Mouse (Mus musculus): ENCODE measurements at regions not wholly inside any gene's neighbourhood (a gene's known extent, or its start where the extent isn't known, plus 50 kb on each side); places are given as distances from the start of the nearest gene placed in this dataset.

- TF ChIP-seq CTCF (IDR thresholded peaks at IDR 0.05; ENCODE audit: low read depth, low read length) (no peak), EP300 (IDR thresholded peaks at IDR 0.05; ENCODE audit: insufficient read depth, low read depth, low read length) (no peak)
Measured at GRCm38 (mm10) chr4:105565796-105566195, 223.9 kb upstream of the Gm12728 start.

All from ES-Bruce4 (cell line).